Mouse (Mus musculus) MEL (cell line): ENCODE measurements around the gene Ywhaq. TPM values are rescaled to one million over a fixed set of nuclear protein-coding genes. Genes with fewer than 3 reads are reported as not detected.
A peak's percentile ranks its signal among the peaks of the same experiment; 100 is the strongest.

Experiments used
- DNase-seq: peaks from one replicate; pipeline ENCODE4 v3.0.0; 2011; ENCODE audit warnings: low read depth, low spot score
- H3K27ac ChIP-seq: 2 replicates; pipeline ENCODE4 v1.5.1; 2012; ENCODE audit warnings: low read depth, mild to moderate bottlenecking, control low read depth, low read length, moderate library complexity; ENCODE audit not compliant: control insufficient read depth
- H3K27me3 ChIP-seq, 2 experiments: fragments of 150-350 bp in 1 of 2; sonication (generic) in 1 of 2; 2 replicates each; pipeline ENCODE4 v1.6.1; 2012; ENCODE audit warnings: low read length in 2 of 2, mild to moderate bottlenecking in 2 of 2, improper control_type of control experiment in 1 of 2, moderate library complexity in 1 of 2; ENCODE audit not compliant: insufficient read depth in 2 of 2, control insufficient read depth in 1 of 2
- H3K36me3 ChIP-seq, 2 experiments: 2 replicates each; pipeline ENCODE4 v1.6.1; 2012 to 2014; ENCODE audit warnings: low read length in 2 of 2, improper control_type of control experiment in 1 of 2, inconsistent platforms in 1 of 2, mild to moderate bottlenecking in 1 of 2; ENCODE audit not compliant: insufficient read depth in 2 of 2, control insufficient read depth in 1 of 2
- H3K4me1 ChIP-seq, 2 experiments: fragments of 150-350 bp in 1 of 2; sonication (generic) in 1 of 2; 2 replicates each; pipeline ENCODE4 v1.6.1; 2012; ENCODE audit warnings: low read length in 2 of 2, improper control_type of control experiment in 1 of 2, mild to moderate bottlenecking in 1 of 2; ENCODE audit not compliant: insufficient read depth in 2 of 2, control insufficient read depth in 1 of 2
- H3K4me3 ChIP-seq, 2 experiments: fragments of 150-350 bp in 1 of 2; sonication (generic) in 1 of 2; 2 replicates each; pipeline ENCODE4 v1.5.1; 2012; ENCODE audit warnings: low read depth in 2 of 2, low read length in 2 of 2, mild to moderate bottlenecking in 2 of 2, moderate library complexity in 2 of 2, control low read depth in 1 of 2, improper control_type of control experiment in 1 of 2; ENCODE audit not compliant: control insufficient read depth in 1 of 2, insufficient read depth in 1 of 2
- H3K79me2 ChIP-seq: 2 replicates; pipeline ENCODE4 v1.6.1; 2012; ENCODE audit warnings: mild to moderate bottlenecking, low read length, moderate library complexity; ENCODE audit not compliant: control insufficient read depth, poor library complexity, insufficient read depth
- H3K9ac ChIP-seq: 2 replicates; pipeline ENCODE4 v1.6.1; 2012; ENCODE audit warnings: low read depth, mild to moderate bottlenecking, control low read depth, low read length, moderate library complexity; ENCODE audit not compliant: control insufficient read depth, poor library complexity, severe bottlenecking
- H3K9me3 ChIP-seq: fragments of 150-350 bp; sonication (generic); replicated peaks from 2 replicates; pipeline ENCODE4 v1.6.1; 2012; ENCODE audit warnings: mild to moderate bottlenecking, low read length, improper control_type of control experiment, moderate library complexity; ENCODE audit not compliant: insufficient read depth
- CHD1 ChIP-seq: IDR thresholded peaks from 2 replicates; pipeline ENCODE4 v1.6.1; 2012; ENCODE audit warnings: low read depth, mild to moderate bottlenecking, inconsistent platforms, low read length, improper control_type of control experiment
- CHD2 ChIP-seq: IDR thresholded peaks from 2 replicates; pipeline ENCODE4 v1.6.1; 2011; ENCODE audit warnings: low read length, improper control_type of control experiment
- CTCF ChIP-seq, 3 experiments: IDR thresholded peaks in 2 of 3; conservative IDR thresholded peaks in 1 of 3; 2 replicates each; pipeline ENCODE4 v1.5.1; 2011 to 2012; ENCODE audit warnings: low read length in 3 of 3, low read depth in 2 of 3, mild to moderate bottlenecking in 2 of 3, improper control_type of control experiment in 1 of 3, inconsistent platforms in 1 of 3, mixed read lengths in 1 of 3, moderate library complexity in 1 of 3; ENCODE audit not compliant: control insufficient read depth in 1 of 3, insufficient read depth in 1 of 3, poor library complexity in 1 of 3, severe bottlenecking in 1 of 3
- E2F4 ChIP-seq: IDR thresholded peaks from 2 replicates; pipeline ENCODE4 v1.6.1; 2011; ENCODE audit warnings: low read depth, low read length, improper control_type of control experiment, borderline replicate concordance
- ETS1 ChIP-seq: IDR thresholded peaks from 2 replicates; pipeline ENCODE4 v1.6.1; 2012; ENCODE audit warnings: low read depth, mild to moderate bottlenecking, inconsistent platforms, low read length, improper control_type of control experiment, moderate library complexity
- MAX ChIP-seq: IDR thresholded peaks from 2 replicates; pipeline ENCODE4 v1.6.1; 2011; ENCODE audit warnings: low read length, improper control_type of control experiment
- MAZ ChIP-seq: IDR thresholded peaks from 2 replicates; pipeline ENCODE4 v1.6.1; 2012; ENCODE audit warnings: low read depth, mild to moderate bottlenecking, inconsistent platforms, low read length, improper control_type of control experiment
- MYB ChIP-seq: IDR thresholded peaks from 2 replicates; pipeline ENCODE4 v1.6.1; 2011; ENCODE audit warnings: mild to moderate bottlenecking, low read depth, low read length, improper control_type of control experiment
- MYC ChIP-seq: IDR thresholded peaks from 2 replicates; pipeline ENCODE4 v1.6.1; 2011; ENCODE audit warnings: low read depth, mild to moderate bottlenecking, low read length, improper control_type of control experiment, moderate library complexity
- NELFE ChIP-seq: IDR thresholded peaks from 2 replicates; pipeline ENCODE4 v1.6.1; 2011; ENCODE audit warnings: low read depth, low read length, improper control_type of control experiment
- NRF1 ChIP-seq: IDR thresholded peaks from 2 replicates; pipeline ENCODE4 v1.6.1; 2014; ENCODE audit warnings: low read depth, mild to moderate bottlenecking, inconsistent platforms, low read length, improper control_type of control experiment, moderate library complexity; ENCODE audit not compliant: poor library complexity, insufficient read depth, severe bottlenecking
- POLR2AphosphoS5 ChIP-seq: IDR thresholded peaks from 2 replicates; pipeline ENCODE4 v1.6.1; 2012; ENCODE audit warnings: low read depth, borderline replicate concordance, mild to moderate bottlenecking, inconsistent platforms, low read length, moderate library complexity, mixed read lengths
- SMC3 ChIP-seq: IDR thresholded peaks from 2 replicates; pipeline ENCODE4 v1.6.1; 2011; ENCODE audit warnings: low read depth, low read length, improper control_type of control experiment
- TAL1 ChIP-seq: IDR thresholded peaks from 2 replicates; pipeline ENCODE4 v1.6.1; 2012; ENCODE audit warnings: mild to moderate bottlenecking, inconsistent platforms, low read length, moderate library complexity, mixed read lengths
- TBP ChIP-seq: IDR thresholded peaks from 2 replicates; pipeline ENCODE4 v1.8.0; 2011; ENCODE audit warnings: low read depth, low read length, improper control_type of control experiment
- TCF12 ChIP-seq: IDR thresholded peaks from 2 replicates; pipeline ENCODE4 v1.6.1; 2014; ENCODE audit warnings: low read depth, mild to moderate bottlenecking, inconsistent platforms, low read length, improper control_type of control experiment, moderate library complexity
- UBTF ChIP-seq: IDR thresholded peaks from 2 replicates; pipeline ENCODE4 v1.6.1; 2012; ENCODE audit warnings: low read depth, mild to moderate bottlenecking, inconsistent platforms, low read length, improper control_type of control experiment, moderate library complexity, borderline replicate concordance; ENCODE audit not compliant: insufficient read depth
- USF2 ChIP-seq, 2 experiments: IDR thresholded peaks; 2 replicates each; pipeline ENCODE4 v1.6.1; 2011 to 2012; ENCODE audit warnings: improper control_type of control experiment in 2 of 2, low read length in 2 of 2, borderline replicate concordance in 1 of 2, inconsistent platforms in 1 of 2, low read depth in 1 of 2, mild to moderate bottlenecking in 1 of 2; ENCODE audit not compliant: insufficient read depth in 1 of 2
- ZC3H11A ChIP-seq: IDR thresholded peaks from 2 replicates; pipeline ENCODE4 v1.6.1; 2012; ENCODE audit warnings: low read depth, mild to moderate bottlenecking, inconsistent platforms, low read length, improper control_type of control experiment
- ZKSCAN1 ChIP-seq: IDR thresholded peaks from 2 replicates; pipeline ENCODE4 v1.6.1; 2012; ENCODE audit warnings: low read depth, mild to moderate bottlenecking, inconsistent platforms, low read length, improper control_type of control experiment, moderate library complexity
- ZMIZ1 ChIP-seq: IDR thresholded peaks from 2 replicates; pipeline ENCODE4 v1.6.1; 2012; ENCODE audit warnings: low read depth, mild to moderate bottlenecking, inconsistent platforms, low read length, improper control_type of control experiment, moderate library complexity
- ZNF384 ChIP-seq: IDR thresholded peaks from 2 replicates; pipeline ENCODE4 v1.6.1; 2012; ENCODE audit warnings: low read depth, mild to moderate bottlenecking, inconsistent platforms, low read length, improper control_type of control experiment
- polyA plus RNA-seq, 2 experiments: library from polyadenylated mRNA; stranded (reverse) in 1 of 2; unstranded in 1 of 2; fragments of >175 nt in 1 of 2; fragments of >200 nt in 1 of 2; gene quantifications; 2 replicates each; pipeline versions ENCODE4 v1.2.1 to v1.2.4; 2012; ENCODE audit warnings: low replicate concordance in 2 of 2, low read depth in 1 of 2; ENCODE audit not compliant: insufficient read length in 2 of 2, insufficient read depth in 1 of 2, missing spikeins in 1 of 2
- total RNA-seq: library from RNA; depleted of rRNA; stranded (reverse); fragments of 300-350 nt; gene quantifications from 2 replicates; pipeline ENCODE4 v1.2.3, GENCODE M21; 2012

The Ywhaq gene
- total and polyA plus RNA-seq, 3 experiments: 99.2 to 102 TPM; not detected in 1

DNA sequence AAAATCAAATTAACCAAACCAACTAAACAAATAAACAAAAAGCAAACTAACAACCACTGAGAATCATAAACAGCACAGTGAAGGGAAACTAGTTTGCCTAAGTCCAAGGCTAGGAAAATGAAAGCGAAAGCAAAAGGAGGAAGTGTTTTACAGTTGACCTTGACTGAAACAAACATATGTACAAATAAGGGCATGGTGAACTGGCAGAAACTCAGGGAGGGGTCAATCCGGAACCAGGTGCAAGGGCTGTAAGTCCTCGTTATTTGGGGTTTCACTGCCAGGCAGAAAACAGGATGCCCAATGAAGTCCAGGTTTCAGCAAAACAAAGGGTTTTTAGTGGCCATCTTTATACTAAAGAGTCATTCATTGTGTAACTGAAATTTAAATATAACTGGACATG lies 45.2 kb upstream of the Ywhaq start:
- Histone ChIP-seq H3K9ac (no peak overlapping the region), H3K27me3 (no peaks in the 10 kb centered on the region), H3K27ac (no peak overlapping the region), H3K79me2 (no peaks in the 10 kb centered on the region), H3K4me1 (no peaks in the 10 kb centered on the region), H3K4me3 (no peak overlapping the region), H3K36me3 (no peaks in the 10 kb centered on the region), H3K9me3 (no peaks in the 10 kb centered on the region)
- peak; percentile 28 for DNase-seq
- TF ChIP-seq ETS1 (0 out of 2 replicates have a peak, but pooled peaks have one; percentile 46), ZMIZ1 (no peak)

- no peaks in the 10 kb centered on the region for H3K4me1 ChIP-seq
- no peak overlapping the region for H3K9ac ChIP-seq
- no peaks in the 10 kb centered on the region for H3K36me3 ChIP-seq
- H3K79me2 ChIP-seq: no peaks in the 10 kb centered on the region
- no peaks in the 10 kb centered on the region for H3K9me3 ChIP-seq
- no peak overlapping the region for H3K4me3 ChIP-seq
- H3K27ac ChIP-seq: no peak overlapping the region
- no peak for TF ChIP-seq E2F4
- H3K27me3 ChIP-seq: no peaks in the 10 kb centered on the region
- no peak for DNase-seq
Measured at GRCm38 (mm10) chr12:21459681-21460080, 42.2 kb upstream of the Ywhaq start.

- no peak for TF ChIP-seq ZC3H11A
- no peak for TF ChIP-seq ZMIZ1
- TF ChIP-seq SMC3: no peak
- TF ChIP-seq MYC: no peak
- no peak for TF ChIP-seq ZKSCAN1
- no peak for TF ChIP-seq TCF12
- TF ChIP-seq TAL1: no peak
- TF ChIP-seq CHD2: no peak
- no peak for TF ChIP-seq POLR2AphosphoS5
- no peak for TF ChIP-seq USF2 (IDR thresholded peaks at IDR 0.05; ENCODE audit: borderline replicate concordance in 1 of 2, insufficient read depth in 1 of 2, low read depth in 1 of 2, low read length in 2 of 2)
- TF ChIP-seq MAZ: no peak
- no peak for TF ChIP-seq NRF1
- TF ChIP-seq MYB: no peak
- TF ChIP-seq ZNF384: no peak
- no peak for TF ChIP-seq TBP
- TF ChIP-seq UBTF: no peak
- no peak for TF ChIP-seq CHD1
- TF ChIP-seq CTCF (IDR thresholded peaks at IDR 0.05 in 2 of 3, conservative IDR thresholded peaks at IDR 0.05 in 1 of 3; ENCODE audit: control insufficient read depth in 1 of 3, insufficient read depth in 1 of 3, low read depth in 2 of 3, low read length in 3 of 3, poor library complexity in 1 of 3, severe bottlenecking in 1 of 3): no peak
- no peak for TF ChIP-seq NELFE
- TF ChIP-seq MAX: no peak
- TF ChIP-seq, all 39 proteins: peak for 0
- no peaks in the 10 kb centered on the region for H3K79me2 ChIP-seq
- no peaks in the 10 kb centered on the region for H3K9me3 ChIP-seq
Measured at GRCm38 (mm10) chr12:21456021-21456420, 38.6 kb upstream of the Ywhaq start.

More at GRCm38 (mm10) chr12:21456021-21456420, 38.6 kb upstream of the Ywhaq start:
- Histone ChIP-seq H3K4me1 (no peaks in the 10 kb centered on the region), H3K4me3 (no peak overlapping the region), H3K27ac (no peak overlapping the region), H3K27me3 (no peaks in the 10 kb centered on the region; a peak in 1 of 4 replicates), H3K9ac (no peak overlapping the region), H3K36me3 (no peaks in the 10 kb centered on the region)
- DNase-seq: no peak
